Mouse (Mus musculus) olfactory bulb, adult 2 months (tissue): ENCODE measurements around the gene Gclc. TPM values are rescaled to one million over a fixed set of nuclear protein-coding genes. Genes with fewer than 3 reads are reported as not detected.
A peak's percentile ranks its signal among the peaks of the same experiment; 100 is the strongest.

Experiments used
- H3K27ac ChIP-seq: fragments of 200-500 bp; 2 replicates; pipeline ENCODE4 v1.5.1; 2012; ENCODE audit warnings: low read depth, low read length; ENCODE audit not compliant: insufficient read depth
- H3K4me1 ChIP-seq: fragments of 200-500 bp; 2 replicates; pipeline ENCODE4 v1.6.1; 2012; ENCODE audit warnings: low read length; ENCODE audit not compliant: control insufficient read depth, insufficient read depth
- H3K4me3 ChIP-seq: fragments of 200-500 bp; 2 replicates; pipeline ENCODE4 v1.5.1; 2012; ENCODE audit warnings: mild to moderate bottlenecking, low read depth, low read length, moderate library complexity; ENCODE audit not compliant: insufficient read depth
- CTCF ChIP-seq: fragments of 200-500 bp; IDR thresholded peaks from 2 replicates; pipeline ENCODE4 v1.5.1; 2012; ENCODE audit warnings: low read depth, mild to moderate bottlenecking, low read length, moderate library complexity; ENCODE audit not compliant: insufficient read depth
- POLR2A ChIP-seq: fragments of 200-500 bp; IDR thresholded peaks from 2 replicates; pipeline ENCODE4 v1.6.1; 2012; ENCODE audit warnings: mild to moderate bottlenecking, low read depth, low read length, moderate library complexity; ENCODE audit not compliant: insufficient read depth
- WGBS: fragments of 180-500 bp; shearing (Covaris S2); methylation state at CpG from one replicate; pipeline ENCODE4 v1.1.7; 2018; 5-methylcytosine and 5-hydroxymethylcytosine counted together
- polyA plus RNA-seq: library from polyadenylated mRNA; stranded (reverse); fragments of >200 nt; gene quantifications from 2 replicates; pipeline ENCODE4 v1.2.4, GENCODE M21; 2012; ENCODE audit warnings: low replicate concordance; ENCODE audit not compliant: missing spikeins, insufficient read depth, insufficient read length

Gclc gene
- polyA plus RNA-seq, 1 experiment, result not detected

DNA sequence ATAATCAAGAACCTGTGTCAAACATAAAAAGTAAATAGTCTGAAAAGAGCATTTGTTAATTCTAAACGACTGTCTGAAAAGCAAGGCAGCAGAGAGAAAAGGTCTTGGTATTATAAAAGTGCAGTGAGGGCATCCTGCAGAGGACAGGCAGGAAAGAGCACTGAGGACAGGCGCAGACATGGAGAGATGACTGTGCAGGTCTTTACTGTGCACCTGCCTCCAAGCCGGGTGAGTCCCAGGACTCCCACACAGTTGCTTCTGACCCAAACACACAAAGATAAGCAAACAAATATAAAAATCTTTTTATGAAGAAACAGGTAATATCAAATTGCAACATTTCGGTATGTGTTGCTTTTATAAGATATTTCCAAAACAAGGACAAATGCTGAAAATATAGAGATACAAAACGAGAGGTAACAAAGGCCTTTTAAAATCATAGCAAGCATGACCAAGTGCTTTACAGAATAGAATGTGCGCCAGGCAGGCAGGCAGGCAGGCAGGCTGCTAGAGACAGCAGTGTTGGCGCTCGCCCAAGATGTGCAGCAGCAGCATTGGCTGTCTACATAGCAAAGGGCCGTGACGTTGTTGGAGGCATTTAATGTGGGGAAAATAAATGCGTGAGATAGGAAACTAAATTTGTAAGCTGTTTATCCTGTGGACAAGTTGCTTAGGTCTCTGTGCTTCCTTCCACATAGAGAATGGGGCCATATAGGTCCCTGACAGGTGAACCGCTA is 35.4 kb downstream of the Gclc start:
- Histone ChIP-seq H3K4me1 (no peaks in the 10 kb centered on the region), H3K4me3 (no peak overlapping the region), H3K27ac (no peak overlapping the region)
- TF ChIP-seq POLR2A (no peak), CTCF (no peak)
- WGBS, result 44% methylated on average over 12 of the region's 12 CpGs

DNA sequence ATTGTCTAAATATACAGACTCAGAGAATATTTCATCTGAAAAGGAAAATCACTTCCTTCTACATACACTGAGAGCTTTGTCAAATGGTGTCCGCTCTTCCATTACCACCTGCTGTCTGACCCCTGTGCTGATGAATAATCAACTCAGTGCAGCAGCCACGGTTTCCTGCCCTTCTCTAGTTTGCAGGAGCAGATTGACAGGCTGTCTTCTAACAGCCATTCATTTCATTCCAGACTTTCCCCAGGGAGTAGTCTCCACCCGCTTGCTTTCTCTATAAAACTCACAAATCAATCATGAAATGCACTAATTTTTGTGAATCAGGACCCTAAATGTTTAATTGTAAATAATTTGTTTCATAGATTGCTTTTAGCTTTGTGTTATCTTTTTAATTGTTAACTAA is 39.5 kb downstream of the Gclc start:
- 69% methylated on average over 3 of the region's 3 CpGs for WGBS
- no peak for TF ChIP-seq POLR2A
- TF ChIP-seq CTCF, result no peak
- H3K4me1 ChIP-seq, result no peaks in the 10 kb centered on the region
- H3K27ac ChIP-seq, result no peak overlapping the region
- H3K4me3 ChIP-seq, result no peak overlapping the region

DNA sequence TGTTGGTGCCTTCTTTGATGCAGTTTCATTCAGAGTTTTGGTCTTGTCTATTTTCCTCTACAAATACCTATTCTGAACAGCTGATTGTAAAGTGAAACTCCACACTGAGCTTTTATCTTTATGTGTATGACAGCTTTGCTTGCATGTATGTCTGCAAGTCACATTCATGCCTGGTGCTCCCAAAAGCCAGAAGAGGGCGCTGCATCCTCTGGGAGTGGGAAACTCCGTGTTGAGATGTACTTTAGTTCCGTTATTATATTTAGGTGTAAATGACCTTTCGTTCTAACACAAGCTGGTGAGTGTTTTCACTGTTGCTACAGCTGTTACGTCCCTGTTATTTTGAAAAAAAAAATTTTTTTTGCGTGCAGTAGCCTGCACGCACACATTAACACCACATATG is 48.1 kb downstream of the Gclc start:
- Histone ChIP-seq H3K27ac (no peak overlapping the region), H3K4me1 (no peaks in the 10 kb centered on the region), H3K4me3 (no peak overlapping the region)
- TF ChIP-seq POLR2A, result no peak
- TF ChIP-seq CTCF, result no peak
- WGBS, result 63% methylated on average over 7 of the region's 7 CpGs

DNA sequence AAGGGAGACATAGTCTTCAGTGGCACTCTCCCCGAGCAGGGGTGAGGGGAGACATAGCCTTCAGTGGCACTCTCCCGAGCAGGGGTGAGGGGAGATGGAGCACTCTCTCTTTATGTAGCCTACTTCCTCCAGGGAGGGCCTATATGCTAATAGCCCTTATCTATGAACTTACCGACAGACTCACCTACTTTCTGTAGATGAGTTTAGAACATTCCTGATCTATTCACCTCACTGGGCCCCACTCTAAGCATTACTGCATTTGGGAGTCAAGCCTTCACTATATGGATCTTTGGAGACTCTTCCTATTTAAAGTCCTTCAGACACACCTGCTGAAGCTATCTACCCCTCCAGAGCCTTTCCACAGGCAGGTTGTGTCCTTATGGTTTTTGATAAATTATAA is 52.1 kb downstream of the Gclc start:
- no peak overlapping the region for H3K4me3 ChIP-seq
- H3K4me1 ChIP-seq, result no peaks in the 10 kb centered on the region
- TF ChIP-seq POLR2A (no peak), CTCF (no peak)
- no peak overlapping the region for H3K27ac ChIP-seq
- 34% methylated on average over 3 of the region's 3 CpGs for WGBS

DNA sequence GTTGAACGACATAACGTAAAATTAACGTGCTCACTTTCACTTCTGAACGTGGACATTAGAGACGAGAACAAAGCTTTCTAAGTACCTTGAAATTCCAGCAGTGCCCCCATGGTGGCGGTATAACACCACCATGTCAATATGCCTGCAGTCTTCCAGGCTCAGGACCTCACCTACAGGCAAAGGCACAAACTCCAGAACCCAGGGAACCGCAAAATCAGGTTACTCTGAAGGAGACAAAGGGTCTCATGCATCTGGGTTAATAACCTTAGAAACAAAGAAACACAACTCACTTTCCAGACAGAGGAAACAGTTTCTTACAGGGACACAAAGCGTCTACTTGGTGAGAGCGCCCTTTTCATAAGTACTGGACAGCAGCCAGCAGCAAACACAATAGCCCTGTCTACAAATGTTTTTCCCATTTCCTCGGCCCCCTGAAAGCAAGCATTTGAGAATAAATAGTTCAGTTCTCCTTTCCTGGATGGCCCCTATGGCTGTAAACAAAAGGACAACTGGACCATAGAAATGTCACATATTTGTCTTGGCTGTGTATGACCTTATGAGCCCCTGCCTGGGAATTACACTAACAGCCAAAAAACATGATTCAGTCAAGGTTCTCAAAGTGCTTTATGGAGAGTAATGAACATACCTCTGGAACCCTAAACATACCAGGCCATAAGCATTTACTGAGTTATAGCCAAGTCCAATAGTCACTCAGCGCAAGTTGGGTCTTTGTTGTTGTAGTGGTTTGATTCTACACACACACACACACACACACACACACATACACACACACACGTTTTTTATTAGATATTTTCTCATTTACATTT is 52.7 kb downstream of the Gclc start:
- Histone ChIP-seq H3K27ac (0 out of 2 replicates have a peak overlapping the region, but pooled peaks have one; percentile 36), H3K4me1 (no peaks in the 10 kb centered on the region), H3K4me3 (no peak overlapping the region)
- 17% methylated on average over 12 of the region's 12 CpGs for WGBS
- TF ChIP-seq POLR2A (no peak), CTCF (peak; percentile 50)

DNA sequence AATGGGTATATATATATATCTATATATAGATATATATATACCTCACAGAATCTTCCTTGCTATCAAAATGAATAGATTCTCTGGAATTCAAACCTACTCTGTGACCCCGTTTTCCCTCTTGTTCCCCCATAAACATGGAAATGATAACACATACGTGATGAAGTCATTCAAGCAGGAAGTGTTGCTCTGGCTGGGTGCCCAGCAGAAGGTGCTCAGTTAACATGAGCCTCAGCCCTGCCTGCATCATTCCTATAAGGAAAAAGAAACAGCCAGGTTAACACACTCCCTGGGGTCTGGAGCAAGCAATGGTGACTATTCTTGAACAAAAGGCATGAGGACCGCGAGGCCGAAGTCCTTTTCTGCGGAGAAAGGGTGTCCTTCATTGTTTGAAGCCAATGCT is 54.1 kb downstream of the Gclc start:
- Histone ChIP-seq H3K4me1 (no peaks in the 10 kb centered on the region), H3K4me3 (no peak overlapping the region), H3K27ac (no peak overlapping the region)
- 88% methylated on average over 6 of the region's 6 CpGs for WGBS
- TF ChIP-seq POLR2A, result no peak

DNA sequence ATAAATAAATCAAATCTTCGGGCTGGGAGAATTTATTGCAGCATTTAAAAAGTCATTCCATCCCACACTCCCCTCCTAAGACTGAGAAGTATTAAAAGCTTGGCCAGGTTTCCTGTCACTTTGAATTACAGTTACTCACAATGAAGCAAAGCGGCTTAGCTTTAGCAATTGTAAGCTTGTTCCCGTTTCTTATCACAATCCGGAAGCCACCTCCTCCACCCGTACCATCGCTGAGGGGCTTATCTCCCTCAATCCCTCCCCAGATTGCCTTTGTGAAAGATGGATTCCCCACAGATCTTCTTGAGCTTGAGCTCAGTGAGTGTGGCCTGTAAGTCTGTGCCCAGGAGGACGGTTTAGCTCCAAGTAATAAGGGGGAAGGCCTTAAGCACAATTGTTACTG is 64.5 kb downstream of the Gclc start:
- Histone ChIP-seq H3K4me3 (no peak overlapping the region), H3K27ac (no peak overlapping the region), H3K4me1 (no peaks in the 10 kb centered on the region)
- TF ChIP-seq CTCF, result no peak
- TF ChIP-seq POLR2A, result no peak
- WGBS, result 87% methylated on average over 7 of the region's 7 CpGs

DNA sequence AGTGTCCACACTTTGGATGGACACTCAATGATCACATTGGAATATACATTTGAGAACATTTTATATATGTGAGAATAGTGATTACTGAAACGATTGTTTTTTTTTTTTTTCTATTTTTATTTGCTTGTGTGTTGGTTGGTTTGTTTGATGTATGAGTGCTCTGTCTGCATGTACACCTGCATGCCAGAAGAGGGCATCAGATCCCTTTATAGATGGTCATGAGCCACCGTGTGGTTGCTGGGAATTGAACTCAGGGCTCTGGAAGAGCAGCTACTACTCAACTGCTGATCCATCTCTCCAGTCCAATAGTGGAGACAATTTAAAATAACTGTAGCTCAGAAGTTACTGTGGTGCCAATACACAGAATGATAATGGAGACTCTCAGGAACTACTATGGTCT is 65.0 kb downstream of the Gclc start:
- no peak for TF ChIP-seq POLR2A
- TF ChIP-seq CTCF, result no peak
- no peak overlapping the region for H3K4me3 ChIP-seq
- 90% methylated on average over 2 of the region's 2 CpGs for WGBS
- no peak overlapping the region for H3K27ac ChIP-seq
- no peaks in the 10 kb centered on the region for H3K4me1 ChIP-seq

DNA sequence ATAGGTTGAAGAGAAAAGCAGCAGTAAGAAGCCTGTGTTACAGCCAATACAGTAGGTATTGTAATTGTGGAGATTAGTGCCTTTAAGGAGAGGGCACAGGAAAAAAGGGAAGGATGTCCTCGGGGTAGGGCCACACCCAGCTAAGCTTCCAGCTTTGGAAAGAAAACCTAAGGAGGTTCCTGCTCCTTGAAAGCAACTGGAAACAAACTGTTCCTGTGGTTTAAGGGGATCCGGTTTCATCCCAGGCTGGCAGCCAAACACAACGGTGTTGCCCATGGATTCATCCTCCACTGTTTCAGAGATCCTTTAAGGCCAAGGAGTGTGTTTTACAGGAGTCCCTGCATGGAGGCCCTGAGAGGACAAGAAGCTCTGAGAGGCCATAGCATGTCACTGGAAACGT is 66.5 kb downstream of the Gclc start:
- H3K27ac ChIP-seq, result no peak overlapping the region
- 68% methylated on average over 4 of the region's 4 CpGs for WGBS

More for the DNA sequence above, 66.5 kb downstream of the Gclc start:
- no peak for TF ChIP-seq CTCF
- TF ChIP-seq POLR2A, result no peak
- Histone ChIP-seq H3K4me3 (no peak overlapping the region), H3K4me1 (peaks cover 2% of the 10 kb centered on the region; the same call in 1 of the 2 replicates)
